Mouse (Mus musculus): ENCODE measurements at regions not wholly inside any gene's neighbourhood (a gene's known extent, or its start where the extent isn't known, plus 50 kb on each side); places are given as distances from the start of the nearest gene placed in this dataset.
"Not testable (repeated sequence)": the region's sequence is repeated elsewhere in the genome, so short reads cannot be mapped to it uniquely, and the experiment has no call there.

- 46% methylated on average over 1 of the region's 1 CpGs for WGBS
- H3K27ac ChIP-seq: no peak overlapping the region
- H3K4me2 ChIP-seq (replicated peaks): no peak overlapping the region
- H3K4me3 ChIP-seq (replicated peaks): no peak overlapping the region
- no peaks in the 10 kb centered on the region for H3K27me3 ChIP-seq (replicated peaks)
- H3K9me3 ChIP-seq: no peaks in the 10 kb centered on the region
- no peaks in the 10 kb centered on the region for H3K36me3 ChIP-seq
- ATAC-seq: no peak
- no peaks in the 10 kb centered on the region for H3K4me1 ChIP-seq (replicated peaks)
- H3K9ac ChIP-seq: no peak overlapping the region
Measured at GRCm38 (mm10) chr5:16937840-16938239, 146.2 kb downstream of the Gm28710 start.

DNA sequence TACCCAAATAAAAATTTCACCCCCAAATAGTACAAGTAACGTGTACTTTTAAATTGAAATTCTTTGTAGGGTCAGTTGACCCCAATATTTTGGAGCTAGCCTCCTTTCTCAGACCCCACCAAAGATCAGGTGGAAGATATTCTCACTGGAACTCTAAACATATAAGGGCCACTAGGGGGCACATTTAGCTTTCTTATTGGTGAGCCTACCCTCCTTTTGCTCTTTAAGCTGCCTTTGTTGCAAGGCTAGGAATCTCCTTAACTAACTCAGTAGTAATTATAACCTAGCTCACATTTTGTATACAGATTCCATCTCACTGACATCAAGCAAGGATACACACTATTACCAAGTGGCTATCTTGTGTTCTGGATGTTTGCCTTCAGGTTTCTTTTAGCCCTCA is 155.8 kb downstream of the Gm28710 start:
- peak; percentile 20; the same call in 1 of the 2 replicates for ATAC-seq
- H3K4me3 ChIP-seq (replicated peaks): no peak overlapping the region
- no peaks in the 10 kb centered on the region for H3K9me3 ChIP-seq
- H3K4me2 ChIP-seq (replicated peaks): no peak overlapping the region
- WGBS: 41% methylated on average over 1 of the region's 1 CpGs
- H3K4me1 ChIP-seq (replicated peaks): no peaks in the 10 kb centered on the region
- no peak overlapping the region for H3K27ac ChIP-seq
- no peaks in the 10 kb centered on the region for H3K27me3 ChIP-seq (replicated peaks)
- no peak overlapping the region for H3K9ac ChIP-seq
- H3K36me3 ChIP-seq: no peaks in the 10 kb centered on the region

DNA sequence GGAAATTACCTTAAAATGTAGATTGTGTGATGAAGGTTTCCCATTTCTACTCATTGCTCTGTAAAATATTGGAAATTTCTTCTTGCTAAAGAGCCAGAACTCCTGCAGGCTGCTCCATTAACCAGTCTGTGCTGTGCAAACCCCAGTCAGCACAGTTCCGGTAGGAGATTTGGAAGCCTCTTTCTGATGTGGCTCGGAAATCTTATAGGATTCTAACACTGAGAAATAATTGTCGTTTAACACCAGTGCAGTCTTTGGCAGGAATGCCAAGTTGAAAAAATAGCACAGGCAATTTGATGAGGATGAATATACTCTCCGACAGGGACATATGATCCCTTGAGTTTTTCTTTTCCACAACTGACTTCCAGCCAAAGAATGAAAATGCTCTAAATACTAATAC is 176.1 kb downstream of the Gm28710 start:
- H3K36me3 ChIP-seq: no peaks in the 10 kb centered on the region
- no peak overlapping the region for H3K4me3 ChIP-seq (replicated peaks)
- H3K9ac ChIP-seq: no peak overlapping the region
- no peaks in the 10 kb centered on the region for H3K4me1 ChIP-seq (replicated peaks)
- H3K27me3 ChIP-seq (replicated peaks): no peaks in the 10 kb centered on the region
- H3K27ac ChIP-seq: no peak overlapping the region
- WGBS: 88% methylated on average over 4 of the region's 4 CpGs
- no peak overlapping the region for H3K4me2 ChIP-seq (replicated peaks)
- ATAC-seq: no peak
- H3K9me3 ChIP-seq: no peaks in the 10 kb centered on the region

GRCm38 (mm10) chr5:16968817-16969216 is 177.2 kb downstream of the Gm28710 start:
- H3K4me2 ChIP-seq (replicated peaks); H3K9ac ChIP-seq; H3K27me3 ChIP-seq (replicated peaks); H3K36me3 ChIP-seq; H3K4me1 ChIP-seq (replicated peaks); ATAC-seq; H3K27ac ChIP-seq; H3K4me3 ChIP-seq (replicated peaks); H3K9me3 ChIP-seq: not testable (repeated sequence)
- 60% methylated on average over 1 of the region's 1 CpGs for WGBS

GRCm38 (mm10) chr5:16973206-16973896 is 181.7 kb downstream of the Gm28710 start:
- no peak overlapping the region for H3K4me2 ChIP-seq (replicated peaks)
- H3K4me1 ChIP-seq (replicated peaks): no peaks in the 10 kb centered on the region
- H3K9ac ChIP-seq: no peak overlapping the region
- H3K27ac ChIP-seq: no peak overlapping the region
- no peaks in the 10 kb centered on the region for H3K36me3 ChIP-seq
- no peaks in the 10 kb centered on the region for H3K27me3 ChIP-seq (replicated peaks)
- no peak overlapping the region for H3K4me3 ChIP-seq (replicated peaks)
- 43% methylated on average over 1 of the region's 1 CpGs for WGBS
- 0 out of 2 replicates have a peak, but pooled peaks have one; percentile 41 for ATAC-seq
- no peaks in the 10 kb centered on the region for H3K9me3 ChIP-seq

DNA sequence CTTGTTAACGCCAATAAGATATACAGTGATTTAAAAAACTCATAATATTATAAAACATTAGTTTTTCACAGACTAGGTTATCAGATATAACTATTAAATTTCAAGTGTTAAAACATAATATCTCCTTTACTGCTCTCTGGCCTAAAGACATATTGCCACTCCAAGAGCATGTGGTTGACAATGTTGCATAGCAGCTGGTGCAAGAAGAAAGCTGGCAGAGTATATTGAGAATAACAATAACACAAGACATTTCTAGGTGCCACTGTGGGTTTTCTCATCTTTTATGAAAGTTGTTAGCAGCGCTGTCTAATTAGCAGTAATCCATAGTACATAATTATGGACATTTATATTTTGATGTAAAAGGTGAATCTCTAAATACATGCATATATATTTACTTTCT is 184.4 kb downstream of the Gm28710 start:
- H3K9me3 ChIP-seq: no peaks in the 10 kb centered on the region
- H3K36me3 ChIP-seq: no peaks in the 10 kb centered on the region
- no peak overlapping the region for H3K4me3 ChIP-seq (replicated peaks)
- no peak overlapping the region for H3K9ac ChIP-seq
- no peaks in the 10 kb centered on the region for H3K27me3 ChIP-seq (replicated peaks)
- WGBS: 89% methylated on average over 2 of the region's 2 CpGs
- ATAC-seq: no peak
- no peaks in the 10 kb centered on the region for H3K4me1 ChIP-seq (replicated peaks)
- no peak overlapping the region for H3K4me2 ChIP-seq (replicated peaks)
- H3K27ac ChIP-seq: no peak overlapping the region

DNA sequence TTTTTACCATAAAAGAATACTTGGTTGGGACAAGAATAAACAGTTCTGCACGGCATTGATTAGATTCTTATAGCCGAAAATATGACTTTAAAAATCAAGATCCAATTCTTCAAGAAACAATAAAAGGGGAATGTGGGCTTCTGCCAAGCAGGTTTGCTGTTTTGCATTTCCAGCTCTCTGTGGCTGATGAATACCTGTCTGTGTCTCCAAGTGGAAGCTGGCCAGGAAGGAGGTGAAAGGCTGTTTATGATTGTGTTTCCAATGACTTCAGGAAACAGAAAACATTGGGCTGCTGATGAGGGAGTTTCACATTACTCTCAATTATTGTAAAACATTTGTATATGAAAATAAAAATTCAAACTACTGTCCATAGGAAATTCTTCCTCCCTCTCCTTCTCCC is 193.3 kb downstream of the Gm28710 start:
- no peak overlapping the region for H3K27ac ChIP-seq
- no peaks in the 10 kb centered on the region for H3K9me3 ChIP-seq
- no peaks in the 10 kb centered on the region for H3K4me1 ChIP-seq (replicated peaks)
- 87% methylated on average over 2 of the region's 2 CpGs for WGBS
- H3K4me2 ChIP-seq (replicated peaks): no peak overlapping the region
- H3K36me3 ChIP-seq: no peaks in the 10 kb centered on the region
- H3K4me3 ChIP-seq (replicated peaks): no peak overlapping the region
- ATAC-seq: no peak
- H3K9ac ChIP-seq: no peak overlapping the region
- H3K27me3 ChIP-seq (replicated peaks): no peaks in the 10 kb centered on the region

DNA sequence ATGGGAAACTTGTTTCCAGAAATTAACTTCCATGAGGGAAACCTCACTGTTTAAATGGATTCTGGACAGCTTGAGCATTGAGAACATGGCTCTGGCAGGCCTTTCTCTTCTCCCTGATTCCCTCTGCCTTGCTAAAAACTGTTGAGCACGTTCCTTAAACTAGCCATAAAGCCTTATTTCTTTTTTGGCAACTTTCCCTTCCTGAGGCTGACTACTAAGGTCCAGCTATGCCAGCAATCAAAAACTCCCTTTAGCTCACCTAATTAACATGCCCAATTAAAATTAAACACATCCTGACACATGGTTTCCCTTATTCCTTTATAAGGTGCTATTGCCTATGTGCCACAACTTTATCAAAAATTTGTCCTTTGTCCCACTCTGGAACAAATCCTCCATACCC is 199.9 kb downstream of the Gm28710 start:
- H3K27me3 ChIP-seq (replicated peaks): no peaks in the 10 kb centered on the region
- no peaks in the 10 kb centered on the region for H3K9me3 ChIP-seq
- 67% methylated on average over 1 of the region's 1 CpGs for WGBS
- H3K4me2 ChIP-seq (replicated peaks): no peak overlapping the region
- no peak for ATAC-seq
- no peak overlapping the region for H3K4me3 ChIP-seq (replicated peaks)
- no peak overlapping the region for H3K9ac ChIP-seq
- no peaks in the 10 kb centered on the region for H3K36me3 ChIP-seq
- H3K27ac ChIP-seq: no peak overlapping the region
- no peaks in the 10 kb centered on the region for H3K4me1 ChIP-seq (replicated peaks)

DNA sequence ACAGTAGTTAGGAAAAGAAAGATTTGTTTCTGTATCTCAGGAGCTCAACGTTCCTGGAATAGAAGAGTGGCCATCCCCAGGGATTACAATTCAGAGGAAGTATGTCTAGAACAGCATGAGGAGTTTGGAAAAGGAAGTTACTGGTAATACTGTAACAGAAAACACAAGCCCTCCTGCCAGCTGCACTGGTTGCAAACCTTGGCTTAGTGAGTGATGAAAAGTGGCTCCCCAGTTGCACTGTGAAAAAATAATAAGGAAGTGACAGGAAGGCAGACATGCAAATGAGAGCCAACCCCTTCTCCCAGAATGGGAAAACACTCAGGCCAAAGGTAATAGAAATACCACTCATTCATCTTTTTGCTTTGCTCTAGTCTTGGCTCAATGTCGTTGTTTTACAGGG is 207.6 kb downstream of the Gm28710 start:
- no peak for ATAC-seq
- 38% methylated on average over 2 of the region's 2 CpGs for WGBS
- Histone ChIP-seq H3K4me3 (replicated peaks) (no peak overlapping the region), H3K9ac (no peak overlapping the region), H3K9me3 (no peaks in the 10 kb centered on the region), H3K27ac (no peak overlapping the region), H3K36me3 (no peaks in the 10 kb centered on the region), H3K27me3 (replicated peaks) (no peaks in the 10 kb centered on the region), H3K4me1 (replicated peaks) (no peaks in the 10 kb centered on the region), H3K4me2 (replicated peaks) (no peak overlapping the region)

DNA sequence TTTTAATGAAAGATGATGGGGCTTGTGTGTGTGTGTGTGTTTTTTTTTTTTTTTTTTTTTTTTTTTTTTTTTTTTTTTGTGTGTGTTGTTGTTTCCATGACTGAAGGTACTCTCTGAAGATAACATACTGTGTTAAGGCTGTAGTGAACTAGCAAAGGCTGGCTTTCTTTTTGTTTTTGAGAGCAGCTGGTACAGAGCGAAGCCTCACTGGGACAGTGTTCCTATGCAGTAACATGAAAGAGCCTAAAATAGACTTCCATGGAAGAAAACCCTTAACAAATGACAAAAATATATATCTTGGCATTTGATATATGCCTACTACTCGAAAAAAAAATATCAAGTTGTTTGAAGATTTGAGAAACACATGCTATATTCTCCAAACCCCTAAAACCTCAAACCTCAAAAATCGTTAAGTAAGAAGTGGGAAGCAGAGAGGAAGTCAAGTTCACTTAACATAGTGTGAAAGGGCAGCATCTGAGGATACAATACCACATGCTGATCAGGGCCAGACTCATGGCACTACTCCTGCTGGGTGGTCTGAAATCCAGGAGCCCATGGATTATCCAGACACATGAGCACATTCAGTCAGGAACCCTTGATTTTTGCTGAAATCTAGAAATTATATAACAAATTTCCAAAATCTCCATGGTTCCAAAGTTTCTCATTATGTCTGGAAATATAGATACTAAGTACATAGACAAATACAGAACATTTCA is 215.4 kb downstream of the Gm28710 start:
- WGBS: 61% methylated on average over 3 of the region's 3 CpGs
- Histone ChIP-seq H3K4me3 (replicated peaks) (no peak overlapping the region), H3K27ac (no peak overlapping the region), H3K36me3 (no peaks in the 10 kb centered on the region), H3K9me3 (no peaks in the 10 kb centered on the region), H3K27me3 (replicated peaks) (no peaks in the 10 kb centered on the region), H3K4me2 (replicated peaks) (no peak overlapping the region), H3K9ac (no peak overlapping the region), H3K4me1 (replicated peaks) (no peaks in the 10 kb centered on the region)
- ATAC-seq: no peak

- H3K36me3 ChIP-seq: no peaks in the 10 kb centered on the region
- no peak overlapping the region for H3K4me3 ChIP-seq (replicated peaks)
- H3K4me2 ChIP-seq (replicated peaks): no peak overlapping the region
- no peaks in the 10 kb centered on the region for H3K4me1 ChIP-seq (replicated peaks)
- no peaks in the 10 kb centered on the region for H3K27me3 ChIP-seq (replicated peaks)
- no peak overlapping the region for H3K9ac ChIP-seq
- no peaks in the 10 kb centered on the region for H3K9me3 ChIP-seq
- no peak overlapping the region for H3K27ac ChIP-seq
- ATAC-seq: no peak
Measured at GRCm38 (mm10) chr5:17021636-17022035, 230.0 kb downstream of the Gm28710 start.

DNA sequence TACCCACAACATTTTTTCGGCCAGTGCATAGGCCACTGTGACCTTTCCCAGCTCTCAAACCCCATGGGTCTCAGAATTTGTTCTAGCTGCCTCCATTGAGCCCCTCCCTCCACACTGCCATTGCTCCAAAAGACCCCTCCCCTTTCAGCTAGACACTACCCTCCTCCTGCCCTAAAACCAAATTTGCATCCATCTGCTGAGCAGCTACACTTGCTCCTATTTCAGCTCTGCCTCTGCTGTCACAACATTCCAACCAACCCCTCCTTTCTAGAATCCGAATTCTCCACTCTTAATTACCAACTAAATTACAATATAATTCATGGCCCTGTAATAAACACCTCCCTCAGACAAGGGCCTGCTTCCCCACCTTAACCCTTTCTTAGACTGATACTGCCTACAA is 262.3 kb downstream of the Gm28710 start:
- Histone ChIP-seq H3K4me1 (replicated peaks) (no peaks in the 10 kb centered on the region), H3K9ac (no peak overlapping the region), H3K36me3 (no peaks in the 10 kb centered on the region), H3K4me2 (replicated peaks) (no peak overlapping the region), H3K27ac (no peak overlapping the region), H3K4me3 (replicated peaks) (no peak overlapping the region), H3K9me3 (no peaks in the 10 kb centered on the region), H3K27me3 (replicated peaks) (no peaks in the 10 kb centered on the region)
- no peak for ATAC-seq
- 55% methylated on average over 2 of the region's 2 CpGs for WGBS

DNA sequence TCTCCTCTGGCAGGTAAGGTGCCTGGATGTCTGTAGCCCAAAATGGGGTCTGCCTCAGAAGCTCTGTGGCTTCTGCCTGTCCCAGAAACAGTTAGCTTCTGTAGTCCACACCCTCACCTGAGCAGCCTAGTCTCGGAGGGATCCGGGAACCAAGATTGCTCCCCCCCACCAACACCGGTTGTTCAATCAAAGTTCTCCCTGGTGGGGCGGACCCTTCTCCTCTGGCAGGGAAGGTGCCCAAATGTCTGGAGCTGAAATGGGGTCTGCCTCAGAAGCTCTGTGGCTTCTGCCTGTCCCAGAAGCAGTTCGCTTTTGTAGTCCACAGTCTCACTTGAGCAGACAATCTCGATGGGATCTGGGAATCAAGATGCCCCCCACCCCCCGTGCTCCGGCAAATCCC is 273.0 kb downstream of the Gm28710 start:
- WGBS: 93% methylated on average over 8 of the region's 8 CpGs
- Histone ChIP-seq H3K27ac (no peak overlapping the region), H3K4me1 (replicated peaks) (no peaks in the 10 kb centered on the region), H3K9ac (no peak overlapping the region), H3K4me2 (replicated peaks) (no peak overlapping the region), H3K9me3 (no peaks in the 10 kb centered on the region), H3K4me3 (replicated peaks) (no peak overlapping the region), H3K27me3 (replicated peaks) (no peaks in the 10 kb centered on the region), H3K36me3 (no peaks in the 10 kb centered on the region)
- no peak for ATAC-seq
